Mouse (Mus musculus): ENCODE data around the gene Arhgef12. TPM values are rescaled to one million over a fixed set of nuclear protein-coding genes. Genes with fewer than 3 reads are reported as not detected.

Arhgef12 gene
- polyA plus RNA-seq, 1 experiment from 2014 or later, result 15.9 TPM

DNA sequence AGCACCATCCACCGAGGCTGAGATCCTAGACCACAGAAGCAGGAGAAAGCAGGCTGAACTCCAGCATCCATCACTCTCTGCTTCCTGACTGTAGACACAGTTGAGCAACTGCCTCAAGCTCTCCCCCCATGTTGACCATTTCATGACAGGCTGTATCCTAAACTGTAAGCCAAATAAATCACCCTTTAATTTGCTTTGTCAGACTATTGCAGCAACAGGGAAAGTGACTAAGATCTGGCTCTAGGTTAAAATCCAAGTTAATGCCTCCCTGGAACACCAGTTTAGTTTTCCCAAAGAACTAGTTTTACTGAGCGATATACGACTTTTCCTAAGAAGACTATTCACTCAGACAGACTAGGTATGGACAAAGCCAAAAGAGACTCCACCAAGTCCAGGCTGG is 28.3 kb downstream of the Arhgef12 start:
- H3K4me2 ChIP-seq (ENCODE audit: low read length), result no peak overlapping the region
- no peaks in the 10 kb centered on the region for H3K27me3 ChIP-seq (replicated peaks; ENCODE audit: control insufficient read depth, insufficient read depth, low read length)
- H3K4me1 ChIP-seq (replicated peaks; ENCODE audit: control insufficient read depth, insufficient read depth, low read length), result peaks cover 3% of the 10 kb centered on the region; the same call in 1 of the 2 replicates
- no peaks in the 10 kb centered on the region for H3K36me3 ChIP-seq (ENCODE audit: control insufficient read depth, insufficient read depth, low read length)
- no peak overlapping the region for H3K27ac ChIP-seq (ENCODE audit: low read depth)
- ATAC-seq (replicated peaks; ENCODE audit: low FRiP score, low TSS enrichment, low read depth), result no peak
- DNase-seq (ENCODE audit: low spot score), result no peak
- WGBS, result 84% methylated on average over 3 of the region's 3 CpGs
- no peak overlapping the region for H3K4me3 ChIP-seq (ENCODE audit: low read depth, low read length)
- H3K9me3 ChIP-seq (ENCODE audit: control insufficient read depth, low read length), result no peaks in the 10 kb centered on the region
- H3K9ac ChIP-seq (ENCODE audit: low read length), result no peak overlapping the region

DNA sequence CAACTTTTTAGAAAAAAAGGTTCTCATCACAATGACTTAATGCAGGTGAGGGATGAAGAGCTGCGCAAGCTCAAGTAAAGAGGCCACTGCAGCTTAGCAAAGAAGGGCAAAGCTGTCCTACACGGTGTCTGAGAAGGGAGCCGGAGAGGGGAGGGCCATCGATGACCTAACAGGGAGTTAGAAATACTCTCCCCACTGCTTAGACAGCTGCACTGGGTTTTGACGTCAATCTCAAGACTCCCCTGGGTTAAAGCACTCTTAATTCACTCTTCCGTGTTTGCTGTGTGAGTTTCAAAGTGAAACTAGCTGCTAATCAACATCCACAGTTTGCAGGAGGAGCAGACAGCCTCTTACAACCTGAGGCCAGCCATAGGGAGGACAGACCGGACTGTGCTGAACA is 30.9 kb downstream of the Arhgef12 start:
- H3K27me3 ChIP-seq (replicated peaks; ENCODE audit: control insufficient read depth, insufficient read depth, low read length), result no peaks in the 10 kb centered on the region
- no peaks in the 10 kb centered on the region for H3K36me3 ChIP-seq (ENCODE audit: control insufficient read depth, insufficient read depth, low read length)
- no peak overlapping the region for H3K27ac ChIP-seq (ENCODE audit: low read depth)
- ATAC-seq (replicated peaks; ENCODE audit: low FRiP score, low TSS enrichment, low read depth) (no peak), DNase-seq (ENCODE audit: low spot score) (no peak)
- no peak overlapping the region for H3K4me3 ChIP-seq (ENCODE audit: low read depth, low read length)
- H3K4me1 ChIP-seq (replicated peaks; ENCODE audit: control insufficient read depth, insufficient read depth, low read length), result peaks cover 12% of the 10 kb centered on the region
- H3K9me3 ChIP-seq (ENCODE audit: control insufficient read depth, low read length), result no peaks in the 10 kb centered on the region
- WGBS, result 82% methylated on average over 7 of the region's 7 CpGs
- H3K9ac ChIP-seq (ENCODE audit: low read length), result no peak overlapping the region
- H3K4me2 ChIP-seq (ENCODE audit: low read length), result no peak overlapping the region

DNA sequence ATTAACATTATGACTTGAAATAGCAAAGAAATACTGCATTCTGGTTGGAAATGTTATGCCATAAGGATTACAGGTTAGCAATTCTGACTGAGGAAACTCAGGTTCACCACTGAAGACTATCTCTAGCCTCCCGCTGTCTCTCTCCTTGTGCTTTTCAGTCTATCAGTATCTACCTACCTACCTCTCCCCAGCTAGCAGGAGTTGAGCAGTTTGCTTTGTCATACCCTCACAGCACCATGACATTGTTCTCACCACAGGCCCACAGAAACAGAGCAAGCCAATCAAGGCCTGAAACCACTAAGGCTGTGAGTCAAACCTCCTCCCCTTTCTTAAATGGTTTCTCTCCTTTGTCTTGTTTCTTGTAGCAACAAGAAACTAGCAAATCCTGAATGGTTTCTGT is 32.4 kb downstream of the Arhgef12 start:
- ATAC-seq (replicated peaks; ENCODE audit: low FRiP score, low TSS enrichment, low read depth), result no peak
- no peak for DNase-seq (ENCODE audit: low spot score)
- WGBS, result 94% methylated on average over 1 of the region's 1 CpGs
- no peak overlapping the region for H3K27ac ChIP-seq (ENCODE audit: low read depth)
- H3K4me3 ChIP-seq (ENCODE audit: low read depth, low read length), result no peak overlapping the region
- no peaks in the 10 kb centered on the region for H3K27me3 ChIP-seq (replicated peaks; ENCODE audit: control insufficient read depth, insufficient read depth, low read length)
- peaks cover 14% of the 10 kb centered on the region for H3K4me1 ChIP-seq (replicated peaks; ENCODE audit: control insufficient read depth, insufficient read depth, low read length)
- no peaks in the 10 kb centered on the region for H3K9me3 ChIP-seq (ENCODE audit: control insufficient read depth, low read length)
- H3K36me3 ChIP-seq (ENCODE audit: control insufficient read depth, insufficient read depth, low read length), result no peaks in the 10 kb centered on the region
- no peak overlapping the region for H3K4me2 ChIP-seq (ENCODE audit: low read length)
- no peak overlapping the region for H3K9ac ChIP-seq (ENCODE audit: low read length)

DNA sequence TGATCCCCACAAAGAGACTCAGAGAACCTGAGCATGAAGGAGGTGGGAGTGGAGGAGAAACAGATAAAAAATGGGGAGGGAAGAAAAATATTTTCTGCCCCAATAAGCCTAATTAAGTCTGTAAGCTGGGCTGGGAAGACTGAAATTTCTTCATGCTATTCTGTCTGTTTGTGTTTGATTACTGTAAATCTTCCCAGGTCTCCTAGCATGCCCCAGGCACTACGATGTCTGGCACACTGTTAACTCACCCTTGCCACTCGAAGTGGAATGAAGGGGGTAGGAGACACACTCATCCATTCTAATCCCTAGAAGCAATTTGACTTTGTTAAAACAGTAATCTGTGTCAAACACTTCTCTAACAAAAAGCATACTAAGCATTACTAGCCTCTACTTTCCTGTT is 35.3 kb downstream of the Arhgef12 start:
- Histone ChIP-seq H3K27me3 (replicated peaks; ENCODE audit: control insufficient read depth, insufficient read depth, low read length) (no peaks in the 10 kb centered on the region), H3K36me3 (ENCODE audit: control insufficient read depth, insufficient read depth, low read length) (no peaks in the 10 kb centered on the region), H3K4me3 (ENCODE audit: low read depth, low read length) (no peak overlapping the region), H3K4me2 (ENCODE audit: low read length) (no peak overlapping the region), H3K4me1 (replicated peaks; ENCODE audit: control insufficient read depth, insufficient read depth, low read length) (peaks cover 33% of the 10 kb centered on the region), H3K9ac (ENCODE audit: low read length) (no peak overlapping the region), H3K27ac (ENCODE audit: low read depth) (no peak overlapping the region), H3K9me3 (ENCODE audit: control insufficient read depth, low read length) (no peaks in the 10 kb centered on the region)
- 51% methylated on average over 2 of the region's 2 CpGs for WGBS
- no peak for DNase-seq (ENCODE audit: low spot score)
- no peak for ATAC-seq (replicated peaks; ENCODE audit: low FRiP score, low TSS enrichment, low read depth)

- Histone ChIP-seq H3K9ac (ENCODE audit: low read length) (no peak overlapping the region), H3K27ac (ENCODE audit: low read depth) (no peak overlapping the region), H3K9me3 (ENCODE audit: control insufficient read depth, low read length) (no peaks in the 10 kb centered on the region), H3K4me3 (ENCODE audit: low read depth, low read length) (no peak overlapping the region), H3K4me2 (ENCODE audit: low read length) (no peak overlapping the region), H3K4me1 (replicated peaks; ENCODE audit: control insufficient read depth, insufficient read depth, low read length) (peaks cover 38% of the 10 kb centered on the region), H3K27me3 (replicated peaks; ENCODE audit: control insufficient read depth, insufficient read depth, low read length) (no peaks in the 10 kb centered on the region), H3K36me3 (ENCODE audit: control insufficient read depth, insufficient read depth, low read length) (no peaks in the 10 kb centered on the region)
- DNase-seq (ENCODE audit: low spot score) (no peak), ATAC-seq (replicated peaks; ENCODE audit: low FRiP score, low TSS enrichment, low read depth) (no peak)
- WGBS, result 36% methylated on average over 4 of the region's 4 CpGs
Measured at GRCm38 (mm10) chr9:43071176-43071575, 35.9 kb downstream of the Arhgef12 start.

GRCm38 (mm10) chr9:43070566-43070965 is 36.5 kb downstream of the Arhgef12 start:
- peaks cover 38% of the 10 kb centered on the region for H3K4me1 ChIP-seq (replicated peaks; ENCODE audit: control insufficient read depth, insufficient read depth, low read length)
- H3K36me3 ChIP-seq (ENCODE audit: control insufficient read depth, insufficient read depth, low read length), result no peaks in the 10 kb centered on the region
- H3K4me3 ChIP-seq (ENCODE audit: low read depth, low read length), result no peak overlapping the region
- no peaks in the 10 kb centered on the region for H3K9me3 ChIP-seq (ENCODE audit: control insufficient read depth, low read length)
- H3K4me2 ChIP-seq (ENCODE audit: low read length), result no peak overlapping the region
- H3K27ac ChIP-seq (ENCODE audit: low read depth), result no peak overlapping the region
- no peak for ATAC-seq (replicated peaks; ENCODE audit: low FRiP score, low TSS enrichment, low read depth)
- H3K9ac ChIP-seq (ENCODE audit: low read length), result no peak overlapping the region
- no peaks in the 10 kb centered on the region for H3K27me3 ChIP-seq (replicated peaks; ENCODE audit: control insufficient read depth, insufficient read depth, low read length)
- no peak for DNase-seq (ENCODE audit: low spot score)
- WGBS, result 76% methylated on average over 4 of the region's 4 CpGs

- 79% methylated on average over 2 of the region's 2 CpGs for WGBS
- Histone ChIP-seq H3K27ac (ENCODE audit: low read depth) (no peak overlapping the region), H3K36me3 (ENCODE audit: control insufficient read depth, insufficient read depth, low read length) (no peaks in the 10 kb centered on the region), H3K9me3 (ENCODE audit: control insufficient read depth, low read length) (no peaks in the 10 kb centered on the region), H3K4me2 (ENCODE audit: low read length) (no peak overlapping the region), H3K4me1 (replicated peaks; ENCODE audit: control insufficient read depth, insufficient read depth, low read length) (peaks cover 38% of the 10 kb centered on the region), H3K27me3 (replicated peaks; ENCODE audit: control insufficient read depth, insufficient read depth, low read length) (no peaks in the 10 kb centered on the region), H3K4me3 (ENCODE audit: low read depth, low read length) (no peak overlapping the region), H3K9ac (ENCODE audit: low read length) (no peak overlapping the region)
- ATAC-seq (replicated peaks; ENCODE audit: low FRiP score, low TSS enrichment, low read depth) (no peak), DNase-seq (ENCODE audit: low spot score) (no peak)
Measured at GRCm38 (mm10) chr9:43070153-43070552, 36.9 kb downstream of the Arhgef12 start.

GRCm38 (mm10) chr9:43067896-43068295 is 39.1 kb downstream of the Arhgef12 start:
- Histone ChIP-seq H3K4me3 (ENCODE audit: low read depth, low read length) (no peak overlapping the region), H3K27me3 (replicated peaks; ENCODE audit: control insufficient read depth, insufficient read depth, low read length) (no peaks in the 10 kb centered on the region), H3K9ac (ENCODE audit: low read length) (no peak overlapping the region), H3K4me1 (replicated peaks; ENCODE audit: control insufficient read depth, insufficient read depth, low read length) (peaks cover 32% of the 10 kb centered on the region), H3K4me2 (ENCODE audit: low read length) (no peak overlapping the region), H3K27ac (ENCODE audit: low read depth) (no peak overlapping the region), H3K36me3 (ENCODE audit: control insufficient read depth, insufficient read depth, low read length) (no peaks in the 10 kb centered on the region), H3K9me3 (ENCODE audit: control insufficient read depth, low read length) (no peaks in the 10 kb centered on the region)
- no peak for ATAC-seq (replicated peaks; ENCODE audit: low FRiP score, low TSS enrichment, low read depth)
- WGBS, result 72% methylated on average over 3 of the region's 3 CpGs
- no peak for DNase-seq (ENCODE audit: low spot score)

DNA sequence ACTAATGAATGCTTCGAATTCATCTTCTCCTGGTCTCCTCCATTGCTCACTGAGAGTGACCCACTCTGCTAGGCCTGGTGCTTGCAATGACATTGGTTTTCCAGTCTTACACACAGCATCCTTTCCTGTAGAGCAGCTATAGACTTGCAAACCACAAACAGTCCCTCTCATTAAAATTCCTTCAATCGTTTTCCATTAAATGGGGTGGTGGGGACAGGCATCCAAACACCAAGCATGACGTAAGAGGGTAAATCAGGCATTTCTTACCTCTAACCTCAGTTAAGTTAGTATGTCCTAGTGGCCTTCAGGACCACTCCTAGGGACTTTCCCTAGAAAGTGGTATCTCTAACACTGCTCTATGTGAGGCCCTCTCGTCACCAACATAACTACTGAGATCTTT is 41.8 kb downstream of the Arhgef12 start:
- Histone ChIP-seq H3K9me3 (ENCODE audit: control insufficient read depth, low read length) (no peaks in the 10 kb centered on the region), H3K36me3 (ENCODE audit: control insufficient read depth, insufficient read depth, low read length) (no peaks in the 10 kb centered on the region), H3K4me1 (replicated peaks; ENCODE audit: control insufficient read depth, insufficient read depth, low read length) (peaks cover 30% of the 10 kb centered on the region), H3K27me3 (replicated peaks; ENCODE audit: control insufficient read depth, insufficient read depth, low read length) (no peaks in the 10 kb centered on the region), H3K4me3 (ENCODE audit: low read depth, low read length) (no peak overlapping the region), H3K4me2 (ENCODE audit: low read length) (no peak overlapping the region), H3K27ac (ENCODE audit: low read depth) (no peak overlapping the region), H3K9ac (ENCODE audit: low read length) (no peak overlapping the region)
- WGBS, result 81% methylated on average over 4 of the region's 4 CpGs
- DNase-seq (ENCODE audit: low spot score) (no peak), ATAC-seq (replicated peaks; ENCODE audit: low FRiP score, low TSS enrichment, low read depth) (no peak)
